Mouse (Mus musculus) adrenal gland, postnatal 36 days (tissue): ENCODE results near the gene Ptgis. TPM values are rescaled to one million over a fixed set of nuclear protein-coding genes. Genes with fewer than 3 reads are reported as not detected.
A peak's percentile ranks its signal among the peaks of the same experiment; 100 is the strongest.

Experiments
- DNase-seq, 2 experiments: peaks; one replicate each; pipeline ENCODE4 v3.0.0; 2021; ENCODE audit warnings: mixed read lengths in 1 of 2
- total RNA-seq, 2 experiments: library from RNA; stranded (reverse); gene quantifications; 2 replicates each; pipeline ENCODE4 v1.2.3; 2021

Gene Ptgis
- total RNA-seq, 2 experiments from 2014 or later = 24.7 to 31.7 TPM

- DNase-seq = peak; percentile 74 to 87
Observed at GRCm38 (mm10) chr2:167190076-167190399, 50.4 kb downstream of the Ptgis start, which contains the start of gene Kcnb1. Kcnb1 (minus strand) TSS chr2:167190155.

- DNase-seq = peak; percentile 29 to 46
Observed at GRCm38 (mm10) chr2:167189291-167190075, 50.9 kb downstream of the Ptgis start.

GRCm38 (mm10) chr2:167188315-167189207 lies 51.8 kb downstream of the Ptgis start:
- DNase-seq = peak; percentile 91 to 94

DNA sequence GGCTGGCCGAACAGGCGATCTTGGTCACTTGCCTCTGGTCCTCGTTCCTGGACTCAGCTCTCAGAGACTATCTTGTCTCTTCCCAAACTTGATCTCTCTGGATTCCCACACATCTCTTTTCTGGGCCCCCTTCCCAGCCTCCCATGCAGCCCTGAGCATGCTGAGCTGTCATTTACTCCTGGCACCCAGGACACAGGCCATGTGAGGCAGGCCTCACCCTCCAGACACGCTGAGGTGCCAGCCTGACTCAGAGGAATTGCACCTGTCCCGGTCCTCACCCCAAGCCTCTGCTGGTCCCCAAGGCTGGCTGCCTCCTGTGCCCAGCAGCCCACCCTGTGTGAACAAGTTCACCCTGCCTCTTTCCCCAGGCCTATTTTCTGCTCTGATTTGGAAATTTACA lies 53.3 kb downstream of the Ptgis start:
- DNase-seq = no peak

- DNase-seq = no peak
Observed at GRCm38 (mm10) chr2:167186544-167186943, 53.9 kb downstream of the Ptgis start.

GRCm38 (mm10) chr2:167186003-167186402 lies 54.4 kb downstream of the Ptgis start:
- DNase-seq = no peak

DNA sequence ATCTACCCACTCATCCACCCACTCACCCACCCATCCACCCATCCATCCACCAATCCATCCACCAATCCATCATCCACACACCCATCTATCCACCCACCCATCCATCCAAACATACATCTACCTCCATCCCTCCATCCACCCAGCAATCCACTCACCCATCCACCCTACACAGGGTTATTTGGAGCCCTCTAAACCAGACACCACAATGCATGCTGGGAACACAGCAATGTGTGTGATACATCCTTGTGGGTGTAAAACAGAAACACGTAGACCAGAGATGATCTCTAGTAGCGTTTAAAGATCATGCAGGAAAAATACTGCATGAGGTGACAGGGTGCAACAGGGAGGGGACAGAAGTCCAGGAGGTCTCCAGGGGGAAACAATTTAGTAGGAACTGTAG lies 55.0 kb downstream of the Ptgis start:
- no peak for DNase-seq

GRCm38 (mm10) chr2:167181662-167182389 lies 58.6 kb downstream of the Ptgis start:
- no peak for DNase-seq

GRCm38 (mm10) chr2:167181096-167181495 lies 59.3 kb downstream of the Ptgis start:
- DNase-seq = no peak

- DNase-seq = no peak
Observed at GRCm38 (mm10) chr2:167179301-167179700, 61.1 kb downstream of the Ptgis start.

DNA sequence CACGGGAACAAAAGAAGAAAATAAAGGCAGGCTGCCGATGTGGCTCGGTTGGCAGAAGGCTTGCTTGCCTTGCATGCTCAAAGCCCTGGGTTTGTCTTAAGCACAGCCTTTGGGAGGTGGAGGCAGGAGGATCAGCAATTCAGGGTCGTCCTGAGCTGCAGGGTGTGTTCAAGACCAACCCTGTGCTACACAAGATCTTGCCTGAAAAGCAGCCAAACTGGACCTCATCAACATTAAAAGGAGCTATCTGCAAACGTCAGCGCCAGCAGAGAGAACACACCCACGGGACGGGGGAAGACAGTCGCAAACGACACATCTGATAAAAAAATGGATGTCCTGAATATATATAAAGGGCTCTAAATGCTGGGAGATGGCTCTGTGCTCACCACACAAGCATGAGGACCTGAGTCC lies 63.2 kb downstream of the Ptgis start:
- DNase-seq = no peak

DNA sequence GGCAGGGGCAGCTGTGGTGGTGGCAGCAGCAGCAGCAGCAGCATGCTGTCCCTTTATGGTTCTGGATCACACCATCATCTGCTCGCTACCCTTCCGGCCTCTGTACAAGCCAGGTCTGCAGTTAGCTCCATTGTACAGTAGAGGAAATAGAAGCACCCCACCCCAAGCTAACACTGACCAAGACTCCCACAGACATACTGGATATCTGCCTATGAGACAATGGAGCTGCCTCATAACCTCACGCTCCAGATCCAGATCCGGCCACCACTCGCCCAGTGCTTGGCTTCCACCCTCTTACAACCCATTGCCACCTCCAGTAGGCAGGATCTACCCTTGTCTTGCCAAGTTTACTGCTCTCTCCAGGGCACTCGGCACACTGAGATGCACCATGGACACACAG lies 65.1 kb downstream of the Ptgis start:
- DNase-seq = no peak

DNA sequence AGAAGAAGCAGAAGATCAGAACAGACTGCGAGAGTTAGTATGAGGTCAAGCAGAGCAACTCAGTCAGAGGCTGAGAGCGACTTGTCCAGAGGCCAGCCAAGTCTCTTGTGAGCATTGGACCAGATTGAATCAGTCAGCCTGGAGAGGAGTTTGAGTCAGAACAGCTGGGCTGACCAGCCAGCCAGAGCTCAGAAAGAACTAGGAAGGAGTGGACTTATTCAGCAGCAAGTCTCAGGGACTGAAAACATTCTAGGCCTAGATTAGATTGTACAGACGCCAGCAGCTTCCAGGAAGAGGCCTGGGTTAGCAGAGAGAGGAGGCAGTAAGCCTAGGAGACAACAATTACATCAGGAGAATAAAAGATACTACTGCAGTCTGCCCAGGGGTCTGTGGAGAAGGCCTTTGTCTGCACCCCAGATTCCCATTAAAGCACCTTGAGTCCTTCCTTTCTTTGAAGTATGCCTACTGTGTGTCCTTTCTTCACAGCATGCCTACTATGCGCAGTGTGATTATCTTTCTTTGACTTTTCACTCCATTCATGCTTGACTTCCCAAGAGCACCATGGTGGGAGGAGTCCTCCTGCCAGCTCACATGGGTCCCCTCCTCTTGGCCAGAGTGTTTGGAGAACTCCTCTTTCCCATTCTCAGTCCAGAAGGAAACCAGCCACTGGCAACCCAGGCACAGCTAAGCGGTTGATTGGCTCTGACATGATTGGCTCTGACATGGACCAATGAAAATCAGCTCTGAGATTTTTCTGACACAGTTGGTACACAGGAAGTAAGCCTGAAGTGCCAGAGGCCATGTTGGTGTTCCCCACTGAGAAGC lies 67.1 kb downstream of the Ptgis start:
- DNase-seq = no peak

GRCm38 (mm10) chr2:167167515-167168212 lies 72.7 kb downstream of the Ptgis start:
- peak in 1 of 2 experiments; percentile 54 for DNase-seq

DNA sequence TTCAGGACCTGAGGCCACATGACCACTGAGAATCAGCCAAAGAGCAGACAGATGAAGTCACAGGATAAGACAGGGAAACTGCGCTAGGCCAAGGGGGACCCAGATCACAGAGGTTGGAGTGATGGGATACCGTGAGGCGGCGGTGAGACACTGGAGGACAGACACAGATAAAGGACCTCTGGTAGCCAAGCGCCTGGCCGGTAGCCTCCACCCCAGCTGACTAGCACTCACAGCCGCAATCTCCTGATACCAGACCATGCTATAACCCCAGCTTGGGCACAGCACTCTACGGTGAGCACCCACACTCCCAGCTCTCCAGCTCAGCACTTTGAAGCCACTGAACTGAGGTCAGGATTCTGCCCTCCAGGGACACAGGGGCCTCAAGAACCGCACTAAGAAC lies 76.8 kb downstream of the Ptgis start:
- no peak for DNase-seq

DNA sequence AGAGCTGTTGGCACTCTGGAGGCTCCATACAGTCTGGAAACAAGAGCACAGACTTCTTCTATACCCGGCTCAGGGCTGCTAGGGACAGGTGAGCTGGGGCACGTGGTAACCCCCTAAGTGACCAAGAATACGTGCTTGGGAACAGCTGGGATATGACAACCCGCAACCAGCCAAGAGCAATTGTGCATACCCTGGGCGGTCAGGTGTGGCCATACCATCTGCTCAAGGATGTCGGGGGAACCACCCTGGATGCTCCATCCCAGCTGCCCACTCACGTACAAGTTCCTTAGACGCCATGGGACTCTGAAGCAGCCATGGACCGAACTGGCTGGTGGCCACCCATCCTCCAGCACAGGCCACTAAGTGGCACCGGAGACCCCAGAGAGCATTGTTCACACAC lies 77.3 kb downstream of the Ptgis start:
- DNase-seq = no peak

- DNase-seq = peak in 1 of 2 experiments; percentile 53
Observed at GRCm38 (mm10) chr2:167162516-167163021, 77.8 kb downstream of the Ptgis start.

- no peak for DNase-seq
Observed at GRCm38 (mm10) chr2:167159721-167160120, 80.7 kb downstream of the Ptgis start.

- DNase-seq = no peak
Observed at GRCm38 (mm10) chr2:167158780-167159179, 81.6 kb downstream of the Ptgis start.

- no peak for DNase-seq
Observed at GRCm38 (mm10) chr2:167156118-167156715, 84.2 kb downstream of the Ptgis start.
